Comparison of ENCODE assay signal across 8 mouse cellular contexts in the genomic region with DNA sequence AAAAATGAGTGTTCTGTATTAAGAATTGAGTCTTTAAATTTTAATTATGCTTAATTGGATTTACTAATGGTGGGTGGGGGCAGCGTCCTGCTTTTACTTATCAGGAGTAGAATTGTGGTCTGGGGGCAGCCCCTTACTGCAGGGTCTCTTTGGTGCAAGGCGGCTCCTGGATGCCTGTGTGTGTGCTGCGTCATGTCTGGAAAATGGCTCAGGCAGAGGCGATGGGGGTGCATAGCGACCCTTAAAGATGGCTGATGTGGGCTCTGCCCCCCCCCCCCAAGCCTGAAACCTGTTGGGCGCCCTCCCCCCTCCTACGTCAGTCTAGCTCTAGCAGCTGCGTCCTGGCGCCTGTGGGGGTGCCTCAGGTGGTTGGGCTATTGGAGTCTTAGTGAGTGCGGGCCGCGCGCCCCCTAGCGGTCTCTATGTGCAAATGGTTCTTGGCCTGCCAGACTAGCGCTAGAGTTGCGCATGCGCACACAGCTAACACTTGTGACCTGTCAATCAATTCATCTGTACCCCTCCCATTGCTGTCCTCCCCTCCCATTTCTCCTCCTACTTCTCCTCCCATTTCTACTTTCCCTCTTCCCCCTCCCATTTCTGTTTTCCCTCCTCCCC. TPM values are rescaled to one million over a fixed set of nuclear protein-coding genes. Genes with fewer than 3 reads are reported as not detected.
DNase-seq lines count a peak whose midpoint lies in the region; ATAC-seq and TF ChIP-seq lines count a peak whose summit lies in the region.

No protein-coding gene starts in this region.

- no peaks in the 10 kb centered on the region for H3K27me3 ChIP-seq in ES-Bruce4 (ENCODE audit: control insufficient read depth, insufficient read depth, low read length, poor library complexity, severe bottlenecking)

- no peaks in the 10 kb centered on the region for H3K4me1 ChIP-seq in ES-Bruce4 (ENCODE audit: control insufficient read depth, insufficient read depth, low read length)

- peaks cover 27% of the 10 kb centered on the region for H3K9me3 ChIP-seq in ES-Bruce4 (replicated peaks; ENCODE audit: control insufficient read depth, insufficient read depth, low read length, poor library complexity, severe bottlenecking)

- TF ChIP-seq POLR2A in ES-Bruce4 (IDR thresholded peaks at IDR 0.05; ENCODE audit: insufficient read depth, low read length), result no peak

- TF ChIP-seq CTCF in ES-Bruce4 (IDR thresholded peaks at IDR 0.05; ENCODE audit: low read depth, low read length), result peak; percentile 34

- H3K27ac ChIP-seq in ES-Bruce4 (ENCODE audit: insufficient read depth, low read length), result no peak overlapping the region

- ATAC-seq in granulocyte monocyte progenitor cell, adult 5-6 weeks (replicated peaks; ENCODE audit: poor library complexity, severe bottlenecking), result peak; percentile 86

- peak; percentile 81 for DNase-seq in adrenal gland, adult 8-10 months
- peak; percentile 78 for DNase-seq in embryo, embryonic 11 days
- DNase-seq in left cerebral cortex, adult 8-10 months (ENCODE audit: low spot score in 2 of 2), result peak; percentile 59 to 94
- peak; percentile 49 for DNase-seq in lung, postnatal 36 days
- DNase-seq in right cerebral cortex, postnatal 14 days, result peak; percentile 85
- no peak for DNase-seq in urinary bladder, adult 18-20 months (ENCODE audit: low spot score in 2 of 2)

- no peak for TF ChIP-seq EP300 in ES-Bruce4 (IDR thresholded peaks at IDR 0.05; ENCODE audit: insufficient read depth, low read depth, low read length)

- no peak overlapping the region for H3K9ac ChIP-seq in ES-Bruce4 (ENCODE audit: low read depth, poor library complexity, severe bottlenecking)

- no peak overlapping the region for H3K4me3 ChIP-seq in ES-Bruce4 (ENCODE audit: low read depth, low read length)

- H3K36me3 ChIP-seq in ES-Bruce4 (ENCODE audit: control insufficient read depth, insufficient read depth, low read length, poor library complexity, severe bottlenecking), result no peaks in the 10 kb centered on the region

RNA-seq across cellular contexts. Expression of gene Rtl1, which starts 57.4 kb away (rescaled TPM):
- not detected in 2 replicates for polyA plus RNA-seq in ES-Bruce4 (2011; ENCODE audit: insufficient read depth, insufficient read length, low read depth, missing spikeins)
- total RNA-seq in adrenal gland, adult 8-10 months (2022), result 1 to 10 TPM; 3.1 to 5.6 (median 4.7) TPM
- not detected in 2 replicates for total RNA-seq in granulocyte monocyte progenitor cell, adult 5-6 weeks (2014; fragmentation: Nextera tagmentation)
- not detected in 2 replicates for total RNA-seq in granulocyte monocyte progenitor cell, adult 5-6 weeks (2017)
- under 1 TPM; 0.23 to 0.63 (median 0.39) TPM for total RNA-seq in left cerebral cortex, adult 8-10 months (2022)

Comparison
In these comparisons a context has a peak if more than half of its experiments do, and no peak if none do; other contexts are left out.
1. DNase-seq: peak in adrenal gland, adult 8-10 months (single experiment), embryo, embryonic 11 days (single experiment), left cerebral cortex, adult 8-10 months (2 of 2), lung, postnatal 36 days (single experiment) and right cerebral cortex, postnatal 14 days (single experiment); none in urinary bladder, adult 18-20 months (0 of 2).